Mouse (Mus musculus) hindbrain, embryonic 14.5 days (tissue): ENCODE measurements around the gene Snx9. TPM values are rescaled to one million over a fixed set of nuclear protein-coding genes. Genes with fewer than 3 reads are reported as not detected.

Experiments used
- ATAC-seq: fragments of 200-750 bp; cut with Nextera tagmentation; 2 replicates; pipeline ENCODE4 v1.8.0; 2017; ENCODE audit warnings: moderate number of reproducible peaks, mild to moderate bottlenecking, moderate TSS enrichment, moderate library complexity; ENCODE audit not compliant: low FRiP score
- DNase-seq: peaks from one replicate; pipeline ENCODE4 v3.0.0-alpha.2; 2015; ENCODE audit warnings: low spot score
- H3K27ac ChIP-seq: fragments of 300-500 bp; sonication (generic); 2 replicates; pipeline ENCODE4 v1.5.1; 2014; ENCODE audit warnings: mild to moderate bottlenecking, moderate library complexity
- H3K27me3 ChIP-seq: fragments of 300-500 bp; sonication (generic); 2 replicates; pipeline ENCODE4 v1.6.1; 2014; ENCODE audit warnings: mild to moderate bottlenecking, low read length, mixed read lengths; ENCODE audit not compliant: control insufficient read depth, insufficient read depth
- H3K36me3 ChIP-seq: fragments of 300-500 bp; sonication (generic); replicated peaks from 2 replicates; pipeline ENCODE4 v1.6.1; 2014; ENCODE audit not compliant: control insufficient read depth, insufficient read depth
- H3K4me1 ChIP-seq: fragments of 300-500 bp; sonication (generic); replicated peaks from 2 replicates; pipeline ENCODE4 v1.6.1; 2014; ENCODE audit warnings: antibody characterized with exemption, low read length, mixed read lengths; ENCODE audit not compliant: control insufficient read depth, insufficient read depth
- H3K4me2 ChIP-seq: fragments of 300-500 bp; sonication (generic); replicated peaks from 2 replicates; pipeline ENCODE4 v1.6.1; 2014; ENCODE audit warnings: mild to moderate bottlenecking, moderate library complexity
- H3K4me3 ChIP-seq: fragments of 300-500 bp; sonication (generic); replicated peaks from 2 replicates; pipeline ENCODE4 v1.5.1; 2014; ENCODE audit warnings: mild to moderate bottlenecking, low read length
- H3K9ac ChIP-seq: fragments of 300-500 bp; sonication (generic); 2 replicates; pipeline ENCODE4 v1.6.1; 2014
- H3K9me3 ChIP-seq: fragments of 300-500 bp; sonication (generic); 2 replicates; pipeline ENCODE4 v1.6.1; 2016; ENCODE audit warnings: low read length; ENCODE audit not compliant: control insufficient read depth
- WGBS: fragments of 180-500 bp; shearing (Covaris S2); extraction: QIAGEN DNeasy Blood & Tissue Kit; methylation state at CpG from one replicate; pipeline ENCODE4 v1.1.7; 2014; 5-methylcytosine and 5-hydroxymethylcytosine counted together
- polyA plus RNA-seq: library from polyadenylated mRNA; unstranded; fragments of >200 nt; fragmentation: Nextera tagmentation; extraction: Ambion mirVana; gene quantifications from 2 replicates; pipeline ENCODE4 v1.2.1, GENCODE M21; 2014

Snx9 gene
- polyA plus RNA-seq = 9.4 and 10.8 TPM in 2 replicates

DNA sequence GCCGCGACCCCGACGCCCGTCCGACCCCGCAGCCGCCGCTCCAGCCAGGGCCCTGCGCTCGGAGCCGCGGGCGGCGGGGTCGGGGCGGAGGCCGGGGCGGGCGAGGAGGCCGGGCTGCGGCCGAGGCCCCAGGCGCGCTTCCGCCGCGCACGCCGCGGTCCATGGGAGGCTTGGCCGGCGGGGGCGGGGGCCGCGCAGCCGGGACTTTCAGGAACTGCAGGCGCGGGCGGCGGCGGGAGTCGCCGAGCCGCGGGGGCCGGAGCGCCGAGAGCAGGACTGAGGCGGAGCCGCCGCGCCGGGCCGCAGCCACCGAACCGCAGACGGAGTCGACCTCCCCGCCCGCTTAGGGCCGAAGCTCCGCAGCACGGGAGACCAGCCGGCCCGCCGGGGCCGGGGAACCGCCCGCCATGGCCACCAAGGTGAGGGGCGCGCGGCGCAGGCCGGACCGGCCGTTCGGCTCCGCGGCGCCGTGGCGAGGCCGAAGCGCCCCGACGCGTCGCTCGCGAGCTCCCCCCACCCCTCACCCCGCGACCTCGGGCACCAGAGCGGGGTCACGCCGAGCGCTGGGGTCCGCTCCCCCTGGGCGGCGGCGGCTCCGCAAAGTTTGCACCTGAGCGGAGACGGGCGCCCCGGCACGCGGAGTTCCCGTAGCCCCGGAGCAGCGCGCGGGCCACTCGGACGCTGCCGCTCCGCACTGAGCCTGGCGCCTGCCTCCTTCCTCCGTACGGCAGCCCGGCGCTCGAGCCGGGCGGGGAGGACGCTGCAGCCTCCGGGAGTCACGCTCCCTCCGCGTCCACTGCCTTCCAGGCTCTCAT, at the start of gene Snx9:
Gene Snx9, plus strand, starts transcription at position 202 of the 815 bp plus-strand sequence.
- H3K9me3 ChIP-seq = no peaks in the 10 kb centered on the region
- peak within 1 kb of the TSS; percentile 91 for H3K9ac ChIP-seq
- peak; percentile 71 for DNase-seq
- peak within 1 kb of the TSS; percentile 92 for H3K27ac ChIP-seq
- H3K36me3 ChIP-seq = no peaks in the 10 kb centered on the region
- H3K4me2 ChIP-seq = peak within 1 kb of the TSS; percentile 82
- WGBS = under 1% methylated on average over 100 of the region's 131 CpGs
- H3K4me1 ChIP-seq = peaks cover 8% of the 10 kb centered on the region
- peak within 1 kb of the TSS; percentile 87 for H3K4me3 ChIP-seq
- H3K27me3 ChIP-seq = no peaks in the 10 kb centered on the region
- peak; percentile 90 for ATAC-seq

DNA sequence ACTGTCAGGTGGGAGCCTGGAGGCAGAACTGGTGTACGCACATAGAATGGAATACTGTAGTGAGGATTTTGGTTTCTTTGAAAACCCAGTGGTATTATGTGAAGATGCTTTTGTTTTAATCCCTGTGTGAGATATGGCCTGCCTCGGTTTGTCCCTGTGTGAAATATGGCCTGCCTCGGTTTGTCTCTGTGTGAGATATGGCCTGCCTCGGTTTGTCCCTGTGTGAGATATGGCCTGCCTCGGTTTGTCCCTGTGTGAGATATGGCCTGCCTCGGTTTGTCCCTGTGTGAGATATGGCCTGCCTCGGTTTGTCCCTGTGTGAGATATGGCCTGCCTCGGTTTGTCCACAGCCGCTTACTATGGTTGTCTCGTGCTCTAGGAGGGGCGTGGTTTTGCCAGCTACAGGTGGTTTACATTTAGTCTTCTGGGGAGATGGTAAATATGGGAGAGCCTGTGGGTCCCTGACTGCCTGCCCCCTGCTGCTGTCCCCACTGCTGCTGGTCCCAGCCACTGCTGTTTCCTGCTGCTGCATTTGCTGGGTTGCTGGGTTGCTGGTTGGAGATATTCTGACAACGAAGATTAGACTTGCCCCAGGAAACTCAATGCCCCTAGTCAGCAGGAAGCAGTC, 48.9 kb upstream of the Snx9 start:
- Histone ChIP-seq H3K27me3 (no peaks in the 10 kb centered on the region), H3K9me3 (0 out of 2 replicates have a peak, but pooled peaks cover 5% of the 10 kb centered on the region), H3K4me3 (no peak overlapping the region), H3K36me3 (no peaks in the 10 kb centered on the region), H3K4me2 (no peak overlapping the region), H3K4me1 (0 out of 2 replicates have a peak, but pooled peaks cover 2% of the 10 kb centered on the region), H3K27ac (no peak overlapping the region), H3K9ac (no peak overlapping the region)
- ATAC-seq = no peak
- WGBS = 91% methylated on average over 12 of the region's 12 CpGs
- DNase-seq = no peak

DNA sequence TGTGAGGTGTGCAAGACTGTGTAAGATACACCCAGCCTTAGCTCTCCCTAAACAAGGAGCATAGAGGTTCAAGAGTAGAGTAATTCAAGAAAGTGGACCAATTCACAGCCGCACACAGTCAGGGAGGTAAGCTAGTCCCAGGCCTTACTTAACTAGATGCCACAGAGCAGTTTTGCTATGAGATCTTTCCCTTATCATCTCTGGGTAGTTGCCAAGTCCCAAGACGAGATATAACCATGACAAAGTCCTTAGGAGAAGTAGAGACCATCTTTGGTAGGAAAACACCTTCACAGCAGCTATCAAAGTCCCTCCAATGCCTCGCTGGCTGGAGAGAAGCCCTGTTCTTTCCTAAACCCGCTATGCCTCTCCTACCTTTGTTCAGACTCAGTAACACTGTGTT, 47.5 kb upstream of the Snx9 start:
- no peak overlapping the region for H3K9ac ChIP-seq
- 0 out of 2 replicates have a peak, but pooled peaks cover 5% of the 10 kb centered on the region for H3K4me1 ChIP-seq
- WGBS = 74% methylated on average over 4 of the region's 4 CpGs

DNA sequence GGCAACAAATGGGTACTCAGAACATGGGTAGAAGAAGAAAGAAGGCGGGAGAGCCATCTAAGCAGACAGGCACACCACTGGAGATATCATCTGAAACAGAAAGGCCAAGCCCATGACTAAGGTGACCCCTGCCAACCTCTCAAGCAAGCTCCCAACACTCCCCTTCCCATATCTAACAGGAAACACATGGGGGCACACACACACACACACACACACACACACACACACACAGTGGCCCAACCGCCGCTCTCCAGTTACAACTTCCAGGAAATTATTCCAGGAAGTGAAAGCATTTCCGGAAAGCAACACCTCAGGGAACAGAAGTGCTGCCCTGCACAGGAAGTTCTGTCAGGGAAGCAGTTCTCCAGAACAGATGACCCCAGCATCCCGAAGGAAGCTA, 46.9 kb upstream of the Snx9 start:
- DNase-seq = no peak
- Histone ChIP-seq H3K36me3 (no peaks in the 10 kb centered on the region), H3K27ac (no peak overlapping the region), H3K4me1 (0 out of 2 replicates have a peak, but pooled peaks cover 6% of the 10 kb centered on the region), H3K27me3 (no peaks in the 10 kb centered on the region), H3K4me3 (no peak overlapping the region), H3K9me3 (no peaks in the 10 kb centered on the region), H3K4me2 (no peak overlapping the region), H3K9ac (no peak overlapping the region)
- ATAC-seq = no peak
- WGBS = 84% methylated on average over 5 of the region's 5 CpGs

More for the DNA sequence above, 47.5 kb upstream of the Snx9 start:
- no peaks in the 10 kb centered on the region for H3K9me3 ChIP-seq
- no peak overlapping the region for H3K27ac ChIP-seq
- no peaks in the 10 kb centered on the region for H3K36me3 ChIP-seq
- no peak for ATAC-seq
- DNase-seq = no peak
- no peak overlapping the region for H3K4me3 ChIP-seq
- H3K4me2 ChIP-seq = no peak overlapping the region
- H3K27me3 ChIP-seq = no peaks in the 10 kb centered on the region

DNA sequence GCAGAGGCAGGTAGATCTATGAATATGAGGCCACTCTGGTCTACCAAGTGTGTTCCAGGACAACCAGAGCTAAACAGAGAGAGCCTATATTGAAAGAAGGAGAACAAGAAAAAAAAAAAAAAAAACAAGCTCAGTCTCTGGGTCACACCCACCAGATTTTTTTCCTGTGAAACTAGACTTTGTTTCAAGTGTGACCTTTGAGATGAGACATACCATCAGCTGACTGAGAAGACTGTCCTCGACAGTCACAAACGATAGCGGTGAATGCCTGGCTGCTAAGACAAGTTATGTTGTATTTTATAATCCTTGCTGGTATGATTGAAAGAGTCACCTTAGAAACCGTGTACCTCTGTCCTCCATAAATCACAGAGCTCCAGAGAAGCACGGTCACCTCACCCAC, 45.8 kb upstream of the Snx9 start:
- Histone ChIP-seq H3K36me3 (no peaks in the 10 kb centered on the region), H3K9me3 (no peaks in the 10 kb centered on the region), H3K4me3 (no peak overlapping the region), H3K4me2 (no peak overlapping the region), H3K27ac (no peak overlapping the region), H3K9ac (no peak overlapping the region), H3K4me1 (0 out of 2 replicates have a peak, but pooled peaks cover 6% of the 10 kb centered on the region), H3K27me3 (no peaks in the 10 kb centered on the region)
- ATAC-seq (no peak), DNase-seq (no peak)
- 79% methylated on average over 5 of the region's 5 CpGs for WGBS

DNA sequence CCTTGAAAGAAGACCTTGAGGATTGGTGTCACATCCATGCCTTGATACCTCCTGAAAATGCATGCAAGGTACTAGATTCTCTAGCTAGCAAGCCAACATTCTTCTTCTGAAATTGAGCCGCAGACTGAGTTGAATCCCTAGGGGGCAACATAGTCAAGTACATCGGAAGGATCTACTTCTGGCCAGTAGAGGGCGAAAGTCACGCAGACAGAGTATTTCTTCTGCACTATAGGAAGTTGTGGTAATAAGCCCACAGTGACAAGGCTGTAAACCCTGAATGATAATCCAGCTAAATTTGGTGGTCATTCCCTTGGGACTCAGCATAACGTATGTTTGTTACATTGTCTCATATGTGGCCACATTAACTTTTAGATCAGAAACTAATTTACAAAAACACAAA, 45.3 kb upstream of the Snx9 start:
- DNase-seq = peak; percentile 91
- H3K27me3 ChIP-seq = no peaks in the 10 kb centered on the region
- H3K4me2 ChIP-seq = no peak overlapping the region
- ATAC-seq = peak; percentile 69; the same call in 1 of the 2 replicates
- WGBS = 3% methylated on average over 5 of the region's 5 CpGs
- H3K4me1 ChIP-seq = 0 out of 2 replicates have a peak, but pooled peaks cover 6% of the 10 kb centered on the region
- H3K9me3 ChIP-seq = no peaks in the 10 kb centered on the region
- H3K36me3 ChIP-seq = no peaks in the 10 kb centered on the region
- H3K4me3 ChIP-seq = no peak overlapping the region
- no peak overlapping the region for H3K27ac ChIP-seq
- H3K9ac ChIP-seq = no peak overlapping the region

DNA sequence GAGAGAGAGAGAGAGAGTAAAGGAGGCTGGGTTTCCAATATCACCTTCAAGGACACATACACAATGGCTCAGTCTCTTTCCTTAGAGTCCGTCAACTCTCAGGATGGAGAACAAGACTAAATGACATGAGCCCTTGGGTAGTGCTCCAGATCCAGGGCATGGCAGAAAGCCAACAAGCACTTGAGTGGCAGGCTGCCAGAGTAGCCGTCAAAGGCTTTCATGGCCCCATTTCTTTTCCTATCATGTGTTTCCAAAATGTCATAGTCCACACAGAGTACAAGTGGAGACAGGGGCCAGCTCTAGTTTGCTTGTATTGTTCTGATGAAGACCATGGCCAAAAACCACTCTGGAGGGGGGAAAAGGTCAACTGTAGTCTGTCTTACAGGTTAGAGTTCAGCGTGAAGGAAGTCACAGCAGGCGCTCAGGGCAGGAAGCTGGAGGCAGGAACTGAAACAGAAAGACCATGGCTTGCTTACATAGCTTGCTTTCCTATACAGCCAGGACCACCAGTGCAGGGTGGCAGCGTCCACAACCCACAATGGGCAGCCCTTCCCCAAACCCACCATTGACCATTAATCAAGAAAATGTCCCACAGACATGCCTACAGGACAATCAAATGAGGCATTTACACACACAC, 43.9 kb upstream of the Snx9 start:
- Histone ChIP-seq H3K9me3 (no peaks in the 10 kb centered on the region), H3K27me3 (no peaks in the 10 kb centered on the region), H3K9ac (no peak overlapping the region), H3K27ac (no peak overlapping the region), H3K4me3 (no peak overlapping the region), H3K4me2 (no peak overlapping the region), H3K36me3 (no peaks in the 10 kb centered on the region), H3K4me1 (0 out of 2 replicates have a peak, but pooled peaks cover 6% of the 10 kb centered on the region)
- 62% methylated on average over 5 of the region's 5 CpGs for whole genome bisulfite sequencing
- ATAC-seq (no peak), DNase-seq (peak; percentile 27)

DNA sequence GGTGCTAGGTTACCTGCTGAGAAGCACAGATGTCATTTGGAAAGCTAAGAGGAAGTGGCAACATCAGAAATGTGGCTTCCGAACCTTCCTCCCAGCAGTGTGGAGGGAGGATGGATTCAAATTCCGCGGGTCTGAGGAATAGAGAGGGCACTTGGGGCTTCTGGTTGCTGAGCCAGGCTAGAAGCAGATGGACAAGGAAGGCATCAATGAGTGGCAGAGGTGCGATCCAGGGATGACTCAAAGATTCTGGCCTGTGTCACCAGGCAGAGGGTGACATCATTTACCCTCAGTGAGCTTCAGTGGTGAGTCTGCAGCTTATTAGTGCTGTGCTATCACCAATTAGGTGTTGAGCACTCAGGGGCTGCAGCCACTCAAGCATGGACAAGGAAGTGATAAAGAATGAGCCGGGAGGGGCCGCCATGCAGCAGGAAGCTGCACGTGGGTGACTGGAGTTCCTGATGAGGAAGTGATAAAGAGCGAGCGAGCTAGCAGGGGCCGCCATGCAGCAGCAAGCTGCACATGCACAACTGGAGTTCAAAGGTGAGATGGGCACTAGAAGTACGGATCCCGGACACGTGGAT, 42.8 kb upstream of the Snx9 start:
- no peak overlapping the region for H3K4me2 ChIP-seq
- H3K27me3 ChIP-seq = no peaks in the 10 kb centered on the region
- ATAC-seq (no peak), DNase-seq (no peak)
- H3K9me3 ChIP-seq = no peaks in the 10 kb centered on the region
- 0 out of 2 replicates have a peak, but pooled peaks cover 6% of the 10 kb centered on the region for H3K4me1 ChIP-seq
- H3K9ac ChIP-seq = no peak overlapping the region
- WGBS = 65% methylated on average over 13 of the region's 13 CpGs
- no peaks in the 10 kb centered on the region for H3K36me3 ChIP-seq
- no peak overlapping the region for H3K4me3 ChIP-seq
- H3K27ac ChIP-seq = no peak overlapping the region

DNA sequence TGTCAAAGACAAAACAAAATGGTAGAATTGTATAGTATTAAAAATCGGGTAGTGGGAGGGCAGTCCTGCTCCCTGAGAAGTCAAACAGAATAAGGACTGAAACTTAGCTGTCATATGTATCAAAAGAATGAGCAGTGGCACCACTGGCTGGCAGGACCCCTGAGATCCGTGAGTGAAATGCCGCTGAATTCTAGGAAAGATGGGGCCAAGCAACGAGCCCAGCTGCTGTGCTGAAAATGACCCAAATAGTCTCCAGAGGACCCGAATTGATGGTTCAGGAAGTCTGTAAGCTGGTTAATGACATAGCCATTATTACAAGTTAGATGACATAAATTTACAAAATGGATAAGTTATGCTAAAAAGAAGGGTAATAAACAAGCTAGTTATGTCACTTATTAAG, 42.2 kb upstream of the Snx9 start:
- WGBS = 68% methylated on average over 5 of the region's 5 CpGs
- Histone ChIP-seq H3K27me3 (no peaks in the 10 kb centered on the region), H3K4me3 (no peak overlapping the region), H3K4me2 (no peak overlapping the region), H3K36me3 (no peaks in the 10 kb centered on the region), H3K9ac (no peak overlapping the region), H3K9me3 (no peaks in the 10 kb centered on the region), H3K4me1 (0 out of 2 replicates have a peak, but pooled peaks cover 6% of the 10 kb centered on the region), H3K27ac (no peak overlapping the region)
- no peak for ATAC-seq
- no peak for DNase-seq
